Mouse (Mus musculus) activated CD4-positive, CD25-positive, alpha-beta regulatory T cell (primary cell): ENCODE measurements around the gene Cbll1. TPM values are rescaled to one million over a fixed set of nuclear protein-coding genes. Genes with fewer than 3 reads are reported as not detected.

Source experiments
- polyA plus RNA-seq, 2 experiments: library from polyadenylated mRNA; unstranded; fragments of 100-300 nt; shearing (Covaris generic); gene quantifications; one replicate each; pipeline ENCODE4 v1.2.1; 2017

The Cbll1 gene
- polyA plus RNA-seq: 10 to 100 TPM; 28.4 to 30.5 TPM

GRCm38 (mm10) chr12:31499314-31500131, at the start of gene Cbll1:
Gene Cbll1 (minus strand): TSS chr12:31499616.

Other genes with a start within 250 kb of the Cbll1 start
- under 1 TPM; 0.06 to 0.54 TPM for gene Lamb1, start 234.4 kb downstream of the Cbll1 start, polyA plus RNA-seq
- 10 to 100 TPM; 72.4 to 83.9 TPM for gene Dld, start 148.2 kb downstream of the Cbll1 start, polyA plus RNA-seq
- gene Slc26a3, start 108.7 kb downstream of the Cbll1 start, polyA plus RNA-seq: under 1 TPM in 1 of 2 experiments, not detected in 1; 0.21 TPM
- not detected for gene Slc26a4, start 60.4 kb upstream of the Cbll1 start, polyA plus RNA-seq
- gene Bcap29, start 135.0 kb upstream of the Cbll1 start, polyA plus RNA-seq: 10 to 100 TPM; 73.0 to 73.3 TPM
- gene Dus4l, start 155.2 kb upstream of the Cbll1 start, polyA plus RNA-seq: 10 to 100 TPM in 1 of 2 experiments, 1 to 10 TPM in 1; 8.0 to 13.0 TPM
- 10 to 100 TPM; 34.0 to 57.0 TPM for gene Cog5, start 155.3 kb upstream of the Cbll1 start, polyA plus RNA-seq
- gene Gpr22, start 214.3 kb upstream of the Cbll1 start, polyA plus RNA-seq: 1 to 10 TPM in 1 of 2 experiments, under 1 TPM in 1; 0.77 to 1.9 TPM